7 mouse cellular contexts compared by ENCODE assay signal in the genomic region with DNA sequence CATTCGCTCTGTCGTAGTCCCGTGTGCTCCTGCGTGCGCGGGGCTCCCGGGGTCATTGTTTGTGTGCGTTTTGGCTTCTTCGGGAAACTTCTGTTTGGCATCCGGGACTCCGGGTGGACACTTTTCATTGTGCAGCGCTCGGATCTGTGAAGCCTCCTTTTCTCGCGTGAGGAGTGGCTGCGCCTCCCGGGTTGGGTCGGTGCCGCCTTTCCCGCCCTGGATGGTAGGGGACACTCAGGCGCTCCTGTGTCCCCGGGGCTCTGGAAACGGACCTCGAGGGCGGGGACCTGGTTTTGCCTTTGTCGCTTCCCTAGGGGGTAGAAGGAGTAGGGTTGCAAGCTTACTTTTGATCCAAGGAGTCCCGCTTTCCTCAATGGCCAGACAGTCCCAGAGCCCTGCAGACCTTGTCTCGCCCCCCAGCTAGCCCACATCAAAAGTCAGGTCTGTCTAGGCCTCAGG. TPM values are rescaled to one million over a fixed set of nuclear protein-coding genes. Genes with fewer than 3 reads are reported as not detected.
DNase-seq lines count a peak whose midpoint lies in the region; ATAC-seq and TF ChIP-seq lines count a peak whose summit lies in the region.

No protein-coding gene starts in this region.

- no peaks in the 10 kb centered on the region for H3K36me3 ChIP-seq in intestine, embryonic 15.5 days

- peaks cover 5% of the 10 kb centered on the region; the same call in 1 of the 2 replicates for H3K4me1 ChIP-seq in bone marrow, adult 2 months (ENCODE audit: control insufficient read depth, insufficient read depth, low read length)
- peaks cover 23% of the 10 kb centered on the region for H3K4me1 ChIP-seq in intestine, embryonic 15.5 days (replicated peaks)
- peaks cover 12% of the 10 kb centered on the region for H3K4me1 ChIP-seq in lung, adult 2 months (ENCODE audit: control insufficient read depth, insufficient read depth, low read length)

- no peak overlapping the region for H3K27ac ChIP-seq in bone marrow, adult 2 months (ENCODE audit: control insufficient read depth, insufficient read depth, low read depth, low read length, poor library complexity)
- H3K27ac ChIP-seq in intestine, embryonic 15.5 days = peak overlapping the region; percentile 94

- H3K27me3 ChIP-seq in Patski = no peaks in the 10 kb centered on the region
- no peaks in the 10 kb centered on the region for H3K27me3 ChIP-seq in intestine, embryonic 15.5 days (replicated peaks)

- peak; percentile 41 for ATAC-seq in Patski
- peak; percentile 48 for ATAC-seq in intestine, embryonic 15.5 days

- 9% methylated on average over 28 of the region's 28 CpGs for WGBS in bone marrow, adult 2 months
- 1% methylated on average over 28 of the region's 28 CpGs for WGBS in intestine, embryonic 15.5 days
- 2% methylated on average over 28 of the region's 28 CpGs for WGBS in lung, adult 2 months

- CTCF ChIA-PET in Patski (lab: Charles Lee) = interaction anchor here (1.4 kb wide), 1 partner anchor 9 kb away, joined by 5 read pairs; no protein-coding TSS in a partner anchor

- in situ Hi-C loops in Patski (cut with MboI; ENCODE audit: low pct_unique_long_range_greater_than_20kb) = no loop called here

- H3K9me3 ChIP-seq in intestine, embryonic 15.5 days = no peaks in the 10 kb centered on the region

- no peak for DNase-seq in Patski (ENCODE audit: low read depth, low spot score)
- peak; percentile 32 for DNase-seq in gastrocnemius, postnatal 25 days
- peak; percentile 59 for DNase-seq in lung, adult 2 months
- DNase-seq in retina, embryonic 14.5 days (ENCODE audit: low spot score) = peak; percentile 58
- no peak for DNase-seq in layer of hippocampus, adult 9-10 months (ENCODE audit: low spot score)

- H3K9ac ChIP-seq in intestine, embryonic 15.5 days = peak overlapping the region; percentile 86

- TF ChIP-seq CTCF in Patski (IDR thresholded peaks at IDR 0.05) = no peak
- no peak for TF ChIP-seq CTCF in bone marrow, adult 2 months (IDR thresholded peaks at IDR 0.05; ENCODE audit: control insufficient read depth, insufficient read depth, low read length)
- no peak for TF ChIP-seq CTCF in lung, adult 2 months (IDR thresholded peaks at IDR 0.05; ENCODE audit: insufficient read depth, low read length)

- no peak for TF ChIP-seq POLR2A in bone marrow, adult 2 months (IDR thresholded peaks at IDR 0.05; ENCODE audit: borderline replicate concordance, control insufficient read depth, low read depth, low read length)
- 0 out of 2 replicates have a peak, but pooled peaks have one; percentile 25 for TF ChIP-seq POLR2A in lung, adult 2 months (IDR thresholded peaks at IDR 0.05; ENCODE audit: borderline replicate concordance, extremely low read depth, low read depth, low read length)

- peak overlapping the region; percentile 85 for H3K4me2 ChIP-seq in intestine, embryonic 15.5 days (replicated peaks)

- peak overlapping the region; percentile 57 for H3K4me3 ChIP-seq in bone marrow, adult 2 months (replicated peaks; ENCODE audit: control insufficient read depth, low read depth, low read length)
- H3K4me3 ChIP-seq in intestine, embryonic 15.5 days (replicated peaks) = peak overlapping the region; percentile 77
- peak overlapping the region; percentile 89 for H3K4me3 ChIP-seq in lung, adult 2 months (replicated peaks; ENCODE audit: extremely low read depth, low read depth, low read length)

- POLR2A ChIA-PET in Patski (lab: Charles Lee) = interaction anchor here (1.2 kb wide), 1 partner anchor 18 kb away, joined by 4 read pairs; no protein-coding TSS in a partner anchor

RNA-seq across cellular contexts. Expression of a gene that starts 0.6 kb away (rescaled TPM):
- 75.3 TPM for polyA plus RNA-seq in Patski (2021)
- 4.1 and 9.2 TPM in 2 replicates for polyA plus RNA-seq in bone marrow, adult 2 months (2011; ENCODE audit: insufficient read depth, insufficient read length, low replicate concordance, missing spikeins)
- total RNA-seq in gastrocnemius, postnatal 25 days (2021) = 1 to 10 TPM; 8.3 to 9.4 TPM
- polyA plus RNA-seq in intestine, embryonic 15.5 days (2015; fragmentation: Nextera tagmentation; extraction: Ambion mirVana) = 26.4 and 29.5 TPM in 2 replicates
- 13.5 and 18.7 TPM in 2 replicates for polyA plus RNA-seq in lung, adult 2 months (2012; rRNA removed)

Comparison
In these comparisons a context has a peak if more than half of its experiments do, and no peak if none do; other contexts are left out.
1. DNase-seq: peak in gastrocnemius, postnatal 25 days (single experiment), lung, adult 2 months (single experiment) and retina, embryonic 14.5 days (single experiment); none in Patski (single experiment) and layer of hippocampus, adult 9-10 months (single experiment).
2. Peak in every context shown above with its lines, with median percentiles within 50 percentile points of each other: H3K4me3 ChIP-seq.